Mouse (Mus musculus) lung, adult 10 weeks (tissue): ENCODE measurements around the gene Tle3. TPM values are rescaled to one million over a fixed set of nuclear protein-coding genes. Genes with fewer than 3 reads are reported as not detected.

Experiments
- polyA plus RNA-seq: library from polyadenylated mRNA; stranded (reverse); fragments of 350-450 nt; fragmentation: Illumina TruSeq; extraction: RNeasy Lipid Tissue Mini Kit (QIAGEN cat#74804); gene quantifications from one replicate; pipeline ENCODE4 v1.2.3, GENCODE M21; 2014; ENCODE audit warnings: low read depth, low replicate concordance; ENCODE audit not compliant: insufficient read depth

Tle3 gene
- 18.3 TPM for polyA plus RNA-seq

GRCm38 (mm10) chr9:61371755-61372509 is at the start of gene Tle3:
TSS of gene Tle3 (plus strand) at chr9:61372366.

